Mouse (Mus musculus) urinary bladder, postnatal 14 days (tissue): ENCODE measurements around the gene Rad51b.

Source experiments
- DNase-seq: peaks from one replicate; pipeline ENCODE4 v3.0.0; 2021; ENCODE audit warnings: low spot score

Gene Rad51b

DNA sequence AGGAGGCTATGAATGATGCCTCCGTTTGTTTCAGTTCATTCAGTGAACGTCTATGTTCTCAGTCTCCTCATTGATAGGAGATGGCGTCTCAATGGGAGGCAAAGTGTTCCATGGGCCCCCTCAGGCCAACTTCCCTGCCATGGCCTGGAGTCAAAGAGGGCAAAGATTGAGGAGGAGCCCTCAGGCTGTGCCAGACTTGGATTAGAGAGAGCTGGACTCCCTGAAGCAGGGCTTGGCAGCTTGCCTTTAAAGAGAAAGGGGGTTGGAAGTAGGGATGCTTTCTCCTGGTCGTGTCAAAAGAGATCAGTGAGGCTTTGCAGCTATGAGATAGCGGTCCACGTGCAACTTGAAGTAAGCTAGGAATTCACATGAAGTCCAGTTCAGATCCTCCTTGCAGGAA, 469.0 kb downstream of the Rad51b start:
- DNase-seq = peak; percentile 57

- DNase-seq = no peak
These were observed 471.8 kb downstream of the Rad51b start for GRCm38 (mm10) chr12:79768741-79769322.

DNA sequence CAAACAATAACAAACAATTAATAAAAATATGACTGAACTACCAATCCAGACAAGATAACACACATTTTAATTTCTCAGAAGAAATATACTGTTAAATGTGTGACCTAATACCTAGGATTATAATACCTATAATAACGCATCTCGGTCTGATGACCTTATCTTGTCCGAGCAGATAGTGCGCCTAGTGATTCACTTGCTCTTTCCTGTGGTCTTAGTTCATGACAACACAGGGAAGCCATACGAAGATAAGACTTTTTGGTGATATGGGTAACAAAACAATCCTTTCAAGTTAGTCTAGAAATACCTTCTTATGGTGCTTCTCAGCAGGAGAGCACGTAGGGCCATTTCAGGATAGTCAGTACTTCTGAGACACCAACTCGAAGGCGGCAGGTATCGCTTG, 472.7 kb downstream of the Rad51b start:
- no peak for DNase-seq

GRCm38 (mm10) chr12:79771194-79771593, 474.1 kb downstream of the Rad51b start:
- DNase-seq = no peak

DNA sequence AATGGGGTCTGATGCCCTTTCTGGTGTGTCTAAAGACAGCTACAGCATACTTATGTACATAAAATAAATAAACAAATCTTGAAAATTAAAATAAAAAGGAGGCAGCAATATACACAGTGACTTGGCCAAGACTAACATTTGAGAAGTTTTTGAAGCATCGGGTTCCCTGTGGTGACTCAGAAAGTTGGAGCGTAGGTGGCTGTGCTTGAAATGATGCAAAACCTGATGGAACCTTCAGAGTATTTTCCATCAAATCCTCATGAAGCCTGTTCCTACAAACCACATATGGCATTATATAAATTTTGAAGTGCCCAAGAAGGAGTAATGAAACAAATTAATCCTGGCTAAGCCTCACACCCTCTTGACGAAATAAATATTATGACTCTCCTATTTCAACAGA, 474.7 kb downstream of the Rad51b start:
- no peak for DNase-seq

GRCm38 (mm10) chr12:79773246-79773645, 476.2 kb downstream of the Rad51b start:
- DNase-seq = no peak

- DNase-seq = no peak
These were observed 477.5 kb downstream of the Rad51b start for GRCm38 (mm10) chr12:79774571-79774970.

GRCm38 (mm10) chr12:79776828-79777227, 479.7 kb downstream of the Rad51b start:
- DNase-seq = no peak

GRCm38 (mm10) chr12:79780745-79781144, 483.7 kb downstream of the Rad51b start:
- no peak for DNase-seq

- no peak for DNase-seq
These were observed 484.7 kb downstream of the Rad51b start for GRCm38 (mm10) chr12:79781788-79782187.

DNA sequence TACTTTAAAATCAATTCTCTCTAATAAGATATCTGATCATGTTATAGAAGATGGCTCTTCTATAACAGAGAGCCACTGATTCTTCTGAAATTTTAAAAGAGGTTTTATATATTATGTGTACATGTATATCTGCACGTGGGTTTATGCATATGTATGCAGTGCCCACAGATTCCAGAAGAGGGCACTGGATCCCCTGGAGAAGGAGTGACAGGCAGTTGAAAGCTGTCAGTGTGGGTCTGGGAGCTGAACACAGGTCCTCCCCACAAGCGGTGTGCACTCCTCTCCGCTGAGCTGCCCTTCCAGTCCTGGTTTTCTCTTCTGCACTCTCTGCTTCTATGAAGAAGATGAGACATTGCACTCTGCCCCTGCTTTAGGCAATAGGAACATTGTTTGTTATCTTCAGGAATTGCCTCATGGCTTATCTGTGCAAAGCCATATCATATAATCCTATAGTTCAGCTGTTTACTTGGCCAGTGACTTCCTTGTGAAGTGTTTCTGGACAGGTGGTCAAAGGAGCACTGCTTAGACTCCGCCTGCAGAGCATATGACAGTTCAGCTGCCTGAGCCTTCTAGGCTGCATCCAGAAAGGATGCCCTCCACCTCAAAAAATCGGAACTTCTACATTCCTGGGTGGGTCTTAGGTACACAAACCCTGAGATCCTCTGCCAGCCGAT, 485.5 kb downstream of the Rad51b start:
- DNase-seq = no peak

DNA sequence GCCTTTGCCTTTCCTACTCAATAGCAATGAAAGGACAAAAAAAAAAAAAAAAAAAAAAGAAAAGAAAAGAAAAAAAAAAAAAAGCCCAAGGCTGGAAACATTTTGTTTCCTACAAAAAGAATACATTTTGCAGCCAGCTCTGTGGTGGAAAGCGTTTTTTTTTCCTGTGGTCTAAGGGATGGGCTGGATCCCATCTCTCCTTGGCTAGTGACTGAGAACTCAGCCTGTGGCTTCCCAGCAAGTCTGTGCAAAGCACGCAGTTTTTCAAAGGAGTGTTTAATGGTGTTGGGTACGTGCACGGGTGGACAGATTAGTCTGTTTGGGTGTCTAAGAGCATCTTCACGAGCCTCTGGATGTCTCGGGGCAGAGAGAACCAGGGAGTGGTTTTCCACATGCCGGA, 487.1 kb downstream of the Rad51b start:
- no peak for DNase-seq

DNA sequence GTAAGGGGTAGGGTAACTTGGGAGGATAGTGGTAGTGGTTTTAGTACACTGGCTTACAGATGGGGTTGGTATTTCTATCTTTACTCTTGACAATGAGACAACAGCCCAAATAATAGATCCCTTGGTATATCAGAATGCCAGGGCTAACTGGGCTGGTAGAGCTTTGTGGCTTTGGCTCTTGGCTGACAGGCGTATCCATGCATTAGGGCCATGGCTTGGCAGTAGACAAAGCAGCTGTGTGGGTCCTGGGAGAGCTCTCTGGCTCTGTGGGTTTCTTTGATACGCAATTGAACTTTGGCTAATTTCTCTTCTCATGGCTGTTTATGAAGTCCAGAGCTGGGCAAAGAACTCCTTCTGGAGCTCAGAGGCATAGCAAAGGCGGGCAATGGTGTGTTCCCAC, 488.6 kb downstream of the Rad51b start:
- no peak for DNase-seq

DNA sequence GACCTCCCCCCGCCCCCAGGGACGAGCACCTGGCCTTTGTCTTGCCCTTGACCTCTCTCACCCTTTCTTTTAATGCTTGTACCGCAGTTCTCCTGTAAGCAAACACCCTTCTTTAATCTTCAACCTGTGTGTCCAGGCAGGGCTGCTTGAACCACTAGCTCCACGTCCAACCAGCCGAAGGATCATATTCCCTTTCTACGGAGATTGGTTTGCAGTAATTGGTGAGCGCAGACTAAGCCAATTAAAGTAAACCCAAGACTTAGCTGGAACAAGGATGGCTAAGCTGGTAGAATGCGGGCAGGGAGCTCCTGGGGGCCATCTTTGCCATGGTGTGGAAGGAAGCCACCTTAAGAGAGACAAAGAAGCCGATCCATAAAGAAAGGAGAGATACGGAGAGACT, 490.5 kb downstream of the Rad51b start:
- no peak for DNase-seq

GRCm38 (mm10) chr12:79788340-79788739, 491.3 kb downstream of the Rad51b start:
- no peak for DNase-seq

DNA sequence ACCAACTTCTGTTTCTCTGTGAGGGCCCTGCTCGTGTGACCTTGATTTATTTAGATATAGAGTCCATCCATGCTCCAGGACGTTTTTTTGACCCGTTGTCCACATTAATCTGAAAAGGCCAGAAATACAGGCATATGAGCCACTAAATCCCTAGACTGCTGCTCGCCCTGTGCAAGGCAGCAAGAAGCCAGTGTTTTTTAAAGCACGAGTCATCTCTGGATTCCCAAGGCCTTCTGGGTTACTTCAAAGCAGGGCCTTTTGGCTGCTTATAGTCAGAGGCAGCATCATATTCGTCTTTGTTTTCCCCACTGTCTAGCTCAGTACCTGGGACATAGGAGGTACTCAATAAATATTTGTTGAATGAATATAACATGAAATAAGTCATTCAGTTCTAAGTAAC, 492.4 kb downstream of the Rad51b start:
- no peak for DNase-seq

DNA sequence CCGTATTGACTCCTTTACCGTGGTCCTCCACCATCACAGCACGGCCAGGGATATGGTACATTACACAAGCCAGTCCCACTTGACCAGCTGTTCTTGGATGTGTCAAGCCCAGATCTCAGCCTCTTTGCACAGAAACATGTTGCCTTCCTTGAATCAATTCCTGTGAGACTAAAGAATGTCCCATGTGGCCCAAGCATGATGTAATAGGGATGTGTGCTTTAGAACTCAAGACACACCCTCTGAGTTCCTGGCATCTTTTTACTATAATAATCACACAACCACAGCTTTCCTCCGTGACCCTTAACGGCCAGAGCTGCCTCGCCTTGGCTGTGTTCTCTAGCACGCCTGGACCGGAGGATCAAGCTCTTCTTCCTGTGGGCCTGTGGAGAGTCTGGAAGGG, 496.3 kb downstream of the Rad51b start:
- peak; percentile 43 for DNase-seq

GRCm38 (mm10) chr12:79794802-79795201, 497.7 kb downstream of the Rad51b start:
- DNase-seq = no peak

DNA sequence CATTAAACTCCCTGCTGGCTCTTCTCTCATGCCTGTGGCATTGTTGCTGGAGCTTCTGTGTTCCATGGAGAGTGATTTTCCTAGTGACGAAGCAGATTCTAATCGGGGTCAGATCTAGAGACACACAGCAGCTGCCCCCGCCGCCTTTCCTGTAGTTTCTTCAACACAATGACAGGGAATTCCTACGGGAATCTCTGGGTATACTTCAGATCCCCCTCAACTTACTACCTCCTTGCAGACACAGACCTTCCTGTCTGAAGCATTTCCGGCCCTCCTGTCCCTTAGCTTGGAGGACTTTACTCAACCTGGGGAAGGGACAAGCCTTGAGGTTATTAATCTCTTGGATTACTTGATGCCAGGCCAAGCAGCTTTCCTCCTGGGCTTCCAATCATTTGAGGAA, 499.2 kb downstream of the Rad51b start:
- no peak for DNase-seq

- DNase-seq = no peak
These were observed 500.0 kb downstream of the Rad51b start for GRCm38 (mm10) chr12:79796823-79797821.

GRCm38 (mm10) chr12:79798488-79798887, 501.4 kb downstream of the Rad51b start:
- DNase-seq = no peak

GRCm38 (mm10) chr12:79799370-79799769, 502.3 kb downstream of the Rad51b start:
- no peak for DNase-seq

- no peak for DNase-seq
These were observed 506.6 kb downstream of the Rad51b start for GRCm38 (mm10) chr12:79803670-79804069.
